Mouse (Mus musculus): ENCODE measurements around the gene Akp3. TPM values are rescaled to one million over a fixed set of nuclear protein-coding genes. Genes with fewer than 3 reads are reported as not detected.

The Akp3 gene
- 0.10 TPM in 1 of 2 replicates, not detected in the other for polyA plus RNA-seq (2012; rRNA removed)

DNA sequence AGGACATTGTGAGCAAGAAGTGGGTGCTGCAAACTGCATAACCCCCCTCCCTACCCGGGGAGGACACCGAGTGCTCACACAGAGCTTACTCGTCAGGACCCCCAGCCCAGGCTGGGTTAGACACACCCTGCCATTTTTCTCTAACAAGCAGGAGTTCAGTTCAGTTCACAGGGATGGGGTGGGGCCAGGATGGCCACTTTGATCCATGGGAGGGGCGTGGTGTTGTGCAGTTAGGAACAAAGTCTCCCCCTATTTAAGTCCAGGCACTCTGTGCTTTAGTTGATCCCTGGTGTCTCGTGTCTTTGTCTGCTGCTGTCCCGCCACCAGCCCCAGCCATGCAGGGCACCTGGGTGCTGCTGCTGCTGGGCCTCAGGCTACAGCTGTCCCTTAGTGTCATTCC lies at the start of gene Akp3:
Gene Akp3, plus strand, starts transcription at position 301 of the 400 bp plus-strand sequence.

DNA sequence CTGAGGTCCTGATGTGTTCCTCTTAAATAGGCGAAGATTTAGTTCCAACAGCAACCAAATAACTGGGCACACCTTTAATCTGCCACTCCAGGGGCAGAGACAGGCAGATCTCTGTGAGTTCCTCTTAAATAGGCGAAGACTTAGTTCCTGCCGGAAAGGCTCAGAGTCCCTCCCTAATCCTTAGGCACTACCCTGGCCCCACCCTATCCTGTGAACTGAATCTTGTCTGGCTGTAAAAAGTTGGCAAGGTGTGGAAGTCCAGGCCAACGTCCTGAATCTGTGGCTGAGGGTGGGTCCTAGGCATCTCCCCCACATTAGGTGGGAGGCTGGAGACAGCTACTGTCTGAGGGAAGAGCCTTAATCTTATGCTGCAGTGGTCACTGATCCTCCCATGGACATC lies 34.9 kb upstream of the Akp3 start, which contains the start of gene Alppl2:
Gene Alppl2, minus strand, starts transcription at position 101 of the 400 bp plus-strand sequence.

GRCm38 (mm10) chr1:87101411-87101810 lies 23.4 kb upstream of the Akp3 start, which contains the start of gene Alpi:
TSS of gene Alpi (minus strand) at chr1:87101606.

GRCm38 (mm10) chr1:87156199-87156587 lies 31.4 kb downstream of the Akp3 start, which contains the start of gene Ecel1:
TSS of gene Ecel1 (minus strand) at chr1:87156521.

Other genes with a start within 250 kb of the Akp3 start
- 0.16 TPM in 1 of 2 replicates, not detected in the other for gene Alppl2, start 35.0 kb upstream of the Akp3 start, polyA plus RNA-seq (2012; rRNA removed)
- gene Alpi, start 23.4 kb upstream of the Akp3 start, polyA plus RNA-seq (2012; rRNA removed): 30.6 and 40.2 TPM in 2 replicates
- 0.12 and 0.15 TPM in 2 replicates for gene Ecel1, start 31.5 kb downstream of the Akp3 start, polyA plus RNA-seq (2012; rRNA removed)
- not detected in 2 replicates for gene Prss56, start 58.3 kb downstream of the Akp3 start, polyA plus RNA-seq (2012; rRNA removed)
- gene Chrnd, start 65.6 kb downstream of the Akp3 start, polyA plus RNA-seq (2012; rRNA removed): not detected in 2 replicates
- not detected in 2 replicates for gene Chrng, start 79.7 kb downstream of the Akp3 start, polyA plus RNA-seq (2012; rRNA removed)
- 28.4 and 34.6 TPM in 2 replicates for gene Eif4e2, start 88.9 kb downstream of the Akp3 start, polyA plus RNA-seq (2012; rRNA removed)
- 2.9 and 3.3 TPM in 2 replicates for gene Efhd1, start 139.4 kb downstream of the Akp3 start, polyA plus RNA-seq (2012; rRNA removed)
- gene Gigyf2, start 202.0 kb downstream of the Akp3 start, polyA plus RNA-seq (2012; rRNA removed): 24.0 and 24.7 TPM in 2 replicates